Mouse (Mus musculus): ENCODE measurements at regions not wholly inside any gene's neighbourhood (a gene's known extent, or its start where the extent isn't known, plus 50 kb on each side); places are given as distances from the start of the nearest gene placed in this dataset.

DNA sequence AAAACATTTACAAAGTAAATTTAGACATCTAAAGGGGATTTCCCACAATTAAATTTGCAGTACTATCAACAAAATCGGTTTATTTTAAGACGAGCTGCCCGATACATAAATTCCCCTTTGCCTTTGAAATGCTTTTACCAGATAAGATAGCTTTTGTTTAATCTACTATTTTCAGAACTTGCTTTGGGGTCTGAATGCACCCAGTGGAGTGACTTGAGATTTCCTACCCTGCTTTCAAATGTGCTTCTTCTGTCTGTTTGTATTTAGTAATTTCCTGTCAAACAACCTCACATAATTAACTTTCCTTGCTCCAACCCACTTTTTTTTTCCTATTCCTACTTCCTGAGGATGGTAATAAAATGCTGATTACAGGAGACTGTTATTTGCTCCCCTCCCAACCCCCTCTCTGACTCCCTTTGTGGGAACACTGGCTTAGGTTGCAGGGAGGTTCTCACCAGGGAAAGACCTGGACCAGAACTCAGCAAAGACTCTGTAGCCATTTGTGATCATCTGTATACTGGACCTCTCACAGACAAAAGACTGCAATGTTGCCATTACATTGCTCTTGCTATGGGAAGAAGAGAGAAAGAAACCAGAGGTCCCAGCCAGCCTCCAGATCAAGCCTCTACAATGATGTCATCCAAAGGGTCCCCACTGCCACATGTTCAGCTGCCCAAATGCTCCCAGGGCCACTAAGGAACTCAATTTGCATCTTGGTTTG is 318.1 kb downstream of the Sox4 start:
- no peak for TF ChIP-seq CTCF (IDR thresholded peaks at IDR 0.05; ENCODE audit: extremely low read depth, insufficient read depth, low read length)
- no peak for TF ChIP-seq POLR2A (IDR thresholded peaks at IDR 0.05; ENCODE audit: extremely low read depth, insufficient read depth, low read length)

Data from cortical plate, adult 2 months (tissue).